In genomic region chr1:187910718-187911117, GRCm38 (mm10) we compare ENCODE assay signal across 12 mouse cellular contexts.
DNase-seq lines count a peak whose midpoint lies in the region; ATAC-seq lines count a peak whose summit lies in the region.
"Had no signal": no experiment of that assay in that cellular context is flagged by ENCODE, and none has a peak within 500 bp of the region (broad histone marks: within the 10 kb centered on the region; RNA-seq: fewer than 3 reads in every experiment).

No protein-coding gene starts in this region.

- WGBS in forebrain, embryonic 13.5 days, result 92% methylated on average over 7 of the region's 7 CpGs
- 92% methylated on average over 7 of the region's 7 CpGs for WGBS in forebrain, embryonic 16.5 days

- no peak overlapping the region for H3K9ac ChIP-seq in forebrain, embryonic 13.5 days
- H3K9ac ChIP-seq in forebrain, embryonic 16.5 days (replicated peaks; ENCODE audit: low read depth, low read length), result no peak overlapping the region
- H3K9ac ChIP-seq: liver, postnatal 0 days; stomach, embryonic 15.5 days had no signal

- peak; percentile 46 for DNase-seq in gastrocnemius, adult 18-20 months (ENCODE audit: low spot score)
- DNase-seq in gastrocnemius, adult 8-10 months (ENCODE audit: low spot score in 2 of 2), result no peak
- DNase-seq in brain, adult 2 months (ENCODE audit: low read depth, low spot score), result peak; percentile 77
- peak; percentile 72 to 85 for DNase-seq in heart, postnatal 10 days
- peak; percentile 8 for DNase-seq in right cerebral cortex, postnatal 14 days
- DNase-seq in layer of hippocampus, postnatal 14 days (ENCODE audit: low spot score in 2 of 2), result no peak
- DNase-seq: cerebellum, postnatal 25 days; liver, postnatal 0 days had no signal

- H3K36me3 ChIP-seq in forebrain, embryonic 13.5 days (ENCODE audit: poor library complexity, severe bottlenecking), result no peaks in the 10 kb centered on the region
- H3K36me3 ChIP-seq in forebrain, embryonic 16.5 days (ENCODE audit: control insufficient read depth, insufficient read depth), result no peaks in the 10 kb centered on the region
- H3K36me3 ChIP-seq: stomach, embryonic 15.5 days had no signal

- intact Hi-C loops in heart, postnatal 10 days (cut with DNase I), result loop anchor here (5.0 kb wide), 1 partner anchor 62 kb away; no protein-coding TSS in a partner anchor

- H3K27me3 ChIP-seq in forebrain, embryonic 13.5 days, result no peaks in the 10 kb centered on the region
- H3K27me3 ChIP-seq in forebrain, embryonic 16.5 days (replicated peaks; ENCODE audit: control insufficient read depth, insufficient read depth, low read length), result no peaks in the 10 kb centered on the region
- H3K27me3 ChIP-seq: stomach, embryonic 15.5 days had no signal

- H3K9me3 ChIP-seq in forebrain, embryonic 13.5 days (replicated peaks), result no peaks in the 10 kb centered on the region
- no peaks in the 10 kb centered on the region for H3K9me3 ChIP-seq in forebrain, embryonic 16.5 days (ENCODE audit: control insufficient read depth, low read length)
- H3K9me3 ChIP-seq: stomach, embryonic 15.5 days had no signal

- no peak for ATAC-seq in forebrain, embryonic 13.5 days
- ATAC-seq in forebrain, embryonic 16.5 days, result no peak
- ATAC-seq: liver, postnatal 0 days had no signal

- peaks cover 6% of the 10 kb centered on the region for H3K4me1 ChIP-seq in forebrain, embryonic 13.5 days
- H3K4me1 ChIP-seq in forebrain, embryonic 16.5 days (replicated peaks; ENCODE audit: control insufficient read depth, insufficient read depth, low read length), result no peaks in the 10 kb centered on the region
- H3K4me1 ChIP-seq: stomach, embryonic 15.5 days had no signal

- H3K4me3 ChIP-seq in forebrain, embryonic 13.5 days, result no peak overlapping the region
- H3K4me3 ChIP-seq in forebrain, embryonic 16.5 days (replicated peaks; ENCODE audit: low read length), result no peak overlapping the region
- H3K4me3 ChIP-seq: stomach, embryonic 15.5 days had no signal

- no peak overlapping the region for H3K27ac ChIP-seq in forebrain, embryonic 13.5 days
- no peak overlapping the region for H3K27ac ChIP-seq in forebrain, embryonic 16.5 days (ENCODE audit: low read length)
- H3K27ac ChIP-seq: kidney, postnatal 0 days; stomach, embryonic 15.5 days had no signal

- H3K4me2 ChIP-seq in forebrain, embryonic 13.5 days, result no peak overlapping the region
- H3K4me2 ChIP-seq in forebrain, embryonic 16.5 days (ENCODE audit: low read length), result no peak overlapping the region
- H3K4me2 ChIP-seq: stomach, embryonic 15.5 days had no signal

Comparison
In these comparisons a context has a peak if more than half of its experiments do, and no peak if none do; other contexts are left out.
1. DNase-seq: peak in gastrocnemius, adult 18-20 months (single experiment), brain, adult 2 months (single experiment), heart, postnatal 10 days (2 of 2) and right cerebral cortex, postnatal 14 days (single experiment); none in gastrocnemius, adult 8-10 months (0 of 2) and layer of hippocampus, postnatal 14 days (0 of 2).